Mouse (Mus musculus): Measurements from ENCODE around the gene Qser1. TPM values are rescaled to one million over a fixed set of nuclear protein-coding genes. Genes with fewer than 3 reads are reported as not detected.

The Qser1 gene
- 3.6 TPM for polyA plus RNA-seq (2015; fragmentation: Illumina TruSeq; extraction: RNeasy Lipid Tissue Mini Kit (QIAGEN cat#74804); ENCODE audit: insufficient read depth, low read depth, low replicate concordance)

GRCm38 (mm10) chr2:104816371-104816827 lies at the start of gene Qser1:
Qser1 (minus strand) TSS chr2:104816760.

GRCm38 (mm10) chr2:104849276-104849990 lies 32.9 kb upstream of the Qser1 start, which contains the start of gene Prrg4:
Prrg4 (minus strand) TSS chr2:104849876.

DNA sequence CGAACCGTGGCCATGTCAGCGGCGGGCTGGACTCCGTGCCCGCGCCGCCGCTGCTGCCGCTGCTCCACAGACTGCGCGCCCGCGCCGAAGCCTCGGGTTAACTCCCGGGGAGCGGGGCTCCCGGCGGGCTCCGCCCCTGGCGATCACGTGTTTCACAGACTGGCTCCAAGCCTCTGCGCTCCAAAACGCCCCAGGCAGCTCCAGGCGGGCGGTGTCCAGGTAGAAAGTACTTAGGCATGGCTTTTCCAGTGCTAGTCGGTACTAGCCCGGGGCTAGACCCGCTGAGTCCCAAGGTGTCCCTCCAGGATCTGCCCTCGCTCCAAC lies 73.9 kb downstream of the Qser1 start, which contains the start of gene Depdc7:
Gene Depdc7, minus strand, starts transcription at position 138 of the 324 bp plus-strand sequence.

DNA sequence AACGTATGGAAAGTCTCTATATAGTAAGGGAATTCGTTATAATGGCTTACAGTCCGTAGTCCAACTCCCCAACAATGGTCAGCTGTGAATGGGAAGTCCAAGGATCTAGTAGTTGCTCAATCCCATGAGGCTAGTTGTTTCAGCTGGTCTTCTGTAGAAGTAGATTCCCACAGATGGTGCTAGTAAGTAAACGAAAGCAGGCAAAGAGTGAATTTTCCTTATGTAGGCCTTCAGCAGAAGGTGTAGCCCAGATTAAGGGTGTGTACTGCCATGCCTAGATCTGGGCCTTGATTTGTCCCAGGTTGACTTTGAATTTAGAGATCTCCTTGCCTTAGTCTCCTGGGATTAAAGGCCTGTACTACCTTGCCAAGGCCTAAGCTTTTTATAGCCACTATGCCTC lies 100.3 kb downstream of the Qser1 start, which contains the start of gene Pin1rt1:
Gene Pin1rt1, minus strand, starts transcription at position 101 of the 400 bp plus-strand sequence.

DNA sequence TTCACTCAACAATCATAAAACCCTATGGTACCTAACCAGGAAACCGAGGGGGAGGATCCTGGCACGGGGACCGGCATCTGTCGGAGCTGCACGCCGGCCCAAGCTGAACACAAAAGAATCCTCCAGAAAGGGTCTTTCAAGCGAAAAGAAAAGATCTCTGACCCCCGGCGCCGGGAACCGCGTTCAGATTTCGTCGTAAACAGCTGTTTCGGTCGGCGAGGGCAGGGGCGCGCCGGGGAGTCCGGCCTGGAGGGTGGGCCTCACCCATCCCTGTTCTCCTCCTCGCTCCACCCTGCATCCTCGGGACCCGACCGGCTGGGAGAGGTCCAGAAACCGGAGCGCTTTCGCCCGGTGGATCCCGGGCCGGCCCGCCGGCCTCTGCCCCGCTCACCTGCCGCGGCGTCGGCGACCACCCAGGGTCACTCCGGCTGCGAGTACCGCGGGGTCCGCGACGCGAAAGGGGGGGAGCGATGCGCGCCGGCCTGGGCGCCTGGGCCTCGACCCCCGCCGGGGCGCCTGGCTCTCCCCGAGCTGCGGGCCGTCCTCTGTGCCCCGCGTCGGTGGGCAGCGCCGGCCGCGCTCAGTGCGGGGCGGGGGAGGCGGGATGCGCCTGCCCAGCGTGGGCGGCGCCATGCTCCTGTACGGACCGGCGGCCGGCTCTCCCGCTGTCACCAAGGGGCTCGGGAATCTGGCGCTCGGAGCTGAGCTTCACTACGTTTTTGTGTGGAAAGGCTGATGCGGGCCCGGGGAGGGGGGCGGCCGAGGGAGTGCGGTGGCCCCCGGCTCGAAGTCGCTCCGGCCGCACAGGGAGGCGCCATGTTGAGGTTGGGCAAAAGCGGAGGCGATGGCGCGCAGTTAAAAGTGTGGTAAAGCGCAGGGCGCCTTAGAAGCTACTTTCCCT lies 104.7 kb downstream of the Qser1 start, which contains the start of gene Tcp11l1:
Gene Tcp11l1, minus strand, starts transcription at position 585 of the 901 bp plus-strand sequence.

Other genes starting within 250 kb of the Qser1 start
- gene Cstf3, start 226.2 kb downstream of the Qser1 start, polyA plus RNA-seq (2015; fragmentation: Illumina TruSeq; extraction: RNeasy Lipid Tissue Mini Kit (QIAGEN cat#74804); ENCODE audit: insufficient read depth, low read depth, low replicate concordance) = 5.6 TPM
- gene Tcp11l1, start 104.6 kb downstream of the Qser1 start, polyA plus RNA-seq (2015; fragmentation: Illumina TruSeq; extraction: RNeasy Lipid Tissue Mini Kit (QIAGEN cat#74804); ENCODE audit: insufficient read depth, low read depth, low replicate concordance) = 3.4 TPM
- gene Pin1rt1, start 100.4 kb downstream of the Qser1 start, polyA plus RNA-seq (2015; fragmentation: Illumina TruSeq; extraction: RNeasy Lipid Tissue Mini Kit (QIAGEN cat#74804); ENCODE audit: insufficient read depth, low read depth, low replicate concordance) = not detected
- 0.46 TPM for gene Depdc7, start 73.9 kb downstream of the Qser1 start, polyA plus RNA-seq (2015; fragmentation: Illumina TruSeq; extraction: RNeasy Lipid Tissue Mini Kit (QIAGEN cat#74804); ENCODE audit: insufficient read depth, low read depth, low replicate concordance)
- gene Prrg4, start 33.1 kb upstream of the Qser1 start, polyA plus RNA-seq (2015; fragmentation: Illumina TruSeq; extraction: RNeasy Lipid Tissue Mini Kit (QIAGEN cat#74804); ENCODE audit: insufficient read depth, low read depth, low replicate concordance) = 0.28 TPM
- not detected for gene Ccdc73, start 51.0 kb upstream of the Qser1 start, polyA plus RNA-seq (2015; fragmentation: Illumina TruSeq; extraction: RNeasy Lipid Tissue Mini Kit (QIAGEN cat#74804); ENCODE audit: insufficient read depth, low read depth, low replicate concordance)
- 51.6 TPM for gene Eif3m, start 200.3 kb upstream of the Qser1 start, polyA plus RNA-seq (2015; fragmentation: Illumina TruSeq; extraction: RNeasy Lipid Tissue Mini Kit (QIAGEN cat#74804); ENCODE audit: insufficient read depth, low read depth, low replicate concordance)